Mouse (Mus musculus) gastrocnemius, postnatal 14 days (tissue): ENCODE measurements around the gene Serf2. TPM values are rescaled to one million over a fixed set of nuclear protein-coding genes. Genes with fewer than 3 reads are reported as not detected.

Source experiments
- DNase-seq: peaks from one replicate; pipeline ENCODE4 v3.0.0; 2021; ENCODE audit warnings: mixed read lengths
- intact Hi-C: fragments of 180-260 bp; cut with DNase I; formaldehyde crosslinking; loops from one replicate; pipeline ENCODE4 v1.15.1; 2025; ENCODE audit warnings: low total_unique reads
- long read RNA-seq, 2 experiments: library from polyadenylated mRNA; stranded (forward); transcript quantifications; one replicate each; pipeline ENCODE4 v2.0.0; 2021
- total RNA-seq, 2 experiments: library from RNA; stranded (reverse); gene quantifications; 2 replicates each; pipeline ENCODE4 v1.2.3; 2021

Gene Serf2
- 100 to 1,000 TPM; 363 to 364 TPM for total RNA-seq
- long read RNA-seq, experiment 1, transcript Serf2-204 (3 exons, 3,056 nt), result major isoform, 452 of 489 reads
- long read RNA-seq, experiment 1, transcript Serf2-201 (3 exons, 525 nt), result minor isoform, 16 of 489 reads
- long read RNA-seq, experiment 1, transcript Serf2-202 (3 exons, 876 nt), result minor isoform, 5 of 489 reads
- long read RNA-seq, experiment 1, partial matches to known transcripts, result 13 of 489 reads
- long read RNA-seq, experiment 1, other reads (novel, unspliced or antisense), result 1 of 489 reads
- long read RNA-seq, experiment 2, transcript Serf2-204 (3 exons, 3,056 nt), result major isoform, 477 of 510 reads
- long read RNA-seq, experiment 2, partial matches to known transcripts, result 9 of 510 reads
- long read RNA-seq, experiment 2, other reads (novel, unspliced or antisense), result 18 of 510 reads

DNA sequence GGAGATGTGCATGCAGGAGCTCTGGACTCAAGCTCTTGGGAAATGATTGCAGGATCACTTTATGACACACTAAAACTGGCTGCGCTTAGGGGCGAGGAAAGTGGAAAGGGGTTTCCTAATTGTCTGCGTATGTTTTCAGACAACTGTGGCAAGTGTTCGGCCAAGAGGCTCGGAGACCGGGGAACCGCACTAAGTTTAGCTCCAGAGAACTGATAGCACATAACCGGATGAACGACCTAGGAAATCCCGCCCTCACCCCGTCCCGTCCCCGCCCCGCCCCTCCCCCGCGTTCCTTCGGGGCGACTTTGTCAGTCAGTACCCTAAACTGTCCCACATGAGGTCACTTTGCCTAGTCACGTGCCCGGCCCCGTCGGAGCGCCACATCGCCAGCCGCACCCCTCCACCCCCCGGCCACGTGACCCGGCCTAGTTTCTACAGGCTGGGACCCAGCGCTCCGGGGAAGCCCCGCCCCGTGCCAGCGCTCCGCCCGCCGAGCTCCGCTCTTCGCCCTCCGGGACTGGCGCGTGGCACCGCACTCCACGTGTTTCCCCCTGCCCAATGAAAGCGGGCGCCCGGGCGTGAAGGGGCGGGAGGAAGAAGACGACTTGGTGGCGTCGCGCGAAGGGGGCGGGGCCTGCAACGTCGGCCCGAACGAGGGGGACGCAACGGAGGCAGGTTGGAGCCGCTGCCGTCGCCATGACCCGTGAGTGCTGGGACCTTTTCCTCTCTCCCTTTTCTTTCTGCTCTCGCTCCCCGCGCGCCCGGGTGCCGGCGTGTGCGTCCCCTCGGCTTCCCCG is at the start of gene Serf2:
Gene Serf2 (plus strand): TSS at position 457 of the 797 bp plus-strand sequence.
- peak; percentile 100 for DNase-seq
- intact Hi-C loops, result no loop called here

DNA sequence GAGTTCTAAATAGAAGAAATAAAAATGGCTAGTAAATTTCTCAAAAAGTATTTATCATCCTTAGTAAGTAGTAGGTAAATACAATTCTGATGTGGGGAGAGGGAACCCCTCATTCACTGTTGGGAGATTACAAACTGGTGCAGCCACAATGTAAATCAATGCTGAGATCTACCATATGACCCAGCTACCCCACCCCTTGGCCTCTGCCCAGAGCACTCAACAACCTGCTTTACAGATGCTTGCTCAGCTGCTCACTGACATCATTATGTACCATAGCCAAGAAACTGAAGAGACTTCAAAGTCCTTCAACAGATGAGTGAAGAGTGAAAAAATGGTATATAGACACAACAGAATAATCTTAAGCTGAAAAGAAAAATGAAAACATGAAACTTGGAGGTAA is 45.7 kb upstream of the Serf2 start:
- no peak for DNase-seq
- intact Hi-C loops, result no loop called here

GRCm38 (mm10) chr2:121408160-121408559 is 40.8 kb upstream of the Serf2 start:
- DNase-seq, result peak; percentile 7
- intact Hi-C loops, result no loop called here

DNA sequence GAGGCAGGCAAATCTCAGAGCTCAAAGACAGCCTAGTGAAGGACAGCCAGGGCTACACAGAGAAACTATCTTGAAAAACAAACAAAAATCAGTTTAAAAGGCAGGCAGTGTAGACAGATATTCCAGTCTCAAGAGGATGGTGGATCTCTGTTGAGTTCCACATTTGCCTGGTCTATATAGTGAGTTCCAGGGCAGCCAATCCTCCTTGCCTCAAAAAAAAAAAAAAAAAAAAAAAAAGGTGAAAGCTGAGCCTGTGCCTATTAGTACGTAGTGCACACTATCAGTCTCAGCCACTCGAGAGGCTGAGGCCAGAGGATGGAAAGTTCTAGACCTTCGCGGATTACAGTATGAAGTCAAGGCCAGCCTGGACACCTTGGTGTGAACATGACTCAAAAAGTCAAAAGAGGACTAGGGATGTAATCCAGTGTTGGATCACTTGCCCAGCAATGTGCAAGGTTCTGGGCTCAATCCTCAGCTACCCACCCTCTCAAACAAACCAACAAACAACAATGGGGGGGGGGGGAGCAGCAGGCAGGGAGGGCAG is 36.1 kb upstream of the Serf2 start:
- intact Hi-C loops, result no loop called here
- no peak for DNase-seq

DNA sequence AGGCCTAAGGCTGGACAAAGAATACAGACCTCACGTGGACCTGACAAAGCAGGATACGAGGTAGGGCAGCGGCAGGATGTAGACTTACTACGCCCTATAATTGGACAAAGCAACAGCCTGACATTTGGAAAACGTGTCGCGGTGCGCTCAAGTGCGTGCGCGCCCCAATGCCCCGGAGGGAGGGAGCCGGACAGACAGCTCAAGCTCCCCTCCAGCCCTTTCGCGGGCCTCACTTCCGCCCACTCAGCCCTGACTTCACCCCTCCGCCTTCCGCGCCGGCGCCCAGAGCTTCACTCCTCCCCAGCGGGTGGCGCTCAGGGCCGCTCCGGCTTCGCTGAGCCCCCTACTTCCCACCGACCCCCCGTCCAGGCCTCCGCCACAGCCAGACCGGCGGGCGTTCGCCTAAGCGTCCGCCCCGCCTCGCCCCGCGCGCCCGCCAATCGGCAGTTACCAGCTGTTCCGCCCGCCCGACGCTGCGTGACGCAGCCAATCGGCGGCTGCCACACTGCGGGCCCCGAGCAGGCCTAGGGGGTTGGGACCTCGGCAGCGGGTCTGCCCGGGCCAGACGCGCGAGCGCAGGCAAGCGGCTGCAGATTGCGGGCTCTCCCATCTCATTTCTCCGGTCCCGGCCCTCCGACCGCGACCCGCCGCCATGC is 35.5 kb upstream of the Serf2 start, which contains the start of the genes Pdia3 and Catsper2:
Gene Pdia3 (plus strand): TSS at position 389 of the 656 bp plus-strand sequence.
Gene Catsper2 (minus strand): TSS at position 406 of the 656 bp plus-strand sequence.
- intact Hi-C loops, result no loop called here
- peak; percentile 99 for DNase-seq

DNA sequence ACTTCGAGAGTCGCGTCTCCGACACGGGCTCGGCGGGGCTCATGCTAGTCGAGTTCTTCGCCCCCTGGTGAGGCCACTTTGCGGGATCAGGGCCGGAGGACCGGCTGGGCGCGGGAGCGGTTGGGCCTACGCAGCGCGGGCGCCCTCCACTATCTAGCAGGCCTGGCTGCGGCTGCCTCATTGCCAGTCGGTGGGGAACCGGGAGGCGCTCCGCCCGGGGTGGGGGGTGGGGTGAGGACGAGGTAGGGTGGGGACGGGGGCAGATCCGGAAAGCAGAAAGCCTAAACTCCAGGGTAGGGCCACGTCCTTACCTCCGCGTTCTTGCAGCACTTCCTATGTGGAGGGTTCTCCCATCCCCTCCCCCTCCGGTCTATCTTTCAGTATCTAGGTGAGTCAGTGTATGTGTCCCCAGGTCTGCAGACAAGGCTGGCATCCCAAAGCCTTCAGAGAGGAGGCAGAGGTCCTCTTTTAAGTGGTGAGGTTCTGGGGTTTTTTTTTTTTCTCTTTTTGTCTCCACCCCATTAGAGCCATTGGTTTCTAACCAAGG is 34.8 kb upstream of the Serf2 start:
- intact Hi-C loops, result no loop called here
- no peak for DNase-seq

GRCm38 (mm10) chr2:121415103-121415502 is 33.9 kb upstream of the Serf2 start:
- intact Hi-C loops, result no loop called here
- no peak for DNase-seq

DNA sequence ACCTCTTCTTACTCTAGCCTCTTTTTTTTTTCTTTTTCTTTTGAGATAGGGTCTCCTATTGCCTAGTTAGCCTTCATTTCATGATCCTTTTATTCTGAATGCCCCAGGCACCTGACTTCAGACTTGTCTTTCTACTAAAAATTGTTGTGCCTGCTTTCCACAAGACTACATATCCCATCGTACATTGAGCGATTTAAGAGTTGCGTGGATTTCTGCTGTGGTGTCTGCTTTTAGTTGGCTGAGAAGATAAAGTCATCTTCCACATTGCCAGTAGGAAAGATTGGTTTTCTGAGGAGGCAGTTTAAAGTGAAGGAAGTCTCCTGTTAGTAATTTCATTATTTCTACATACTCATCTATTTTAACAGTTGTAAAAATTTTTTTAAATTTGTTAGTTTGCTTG is 33.4 kb upstream of the Serf2 start:
- intact Hi-C loops, result no loop called here
- DNase-seq, result no peak

DNA sequence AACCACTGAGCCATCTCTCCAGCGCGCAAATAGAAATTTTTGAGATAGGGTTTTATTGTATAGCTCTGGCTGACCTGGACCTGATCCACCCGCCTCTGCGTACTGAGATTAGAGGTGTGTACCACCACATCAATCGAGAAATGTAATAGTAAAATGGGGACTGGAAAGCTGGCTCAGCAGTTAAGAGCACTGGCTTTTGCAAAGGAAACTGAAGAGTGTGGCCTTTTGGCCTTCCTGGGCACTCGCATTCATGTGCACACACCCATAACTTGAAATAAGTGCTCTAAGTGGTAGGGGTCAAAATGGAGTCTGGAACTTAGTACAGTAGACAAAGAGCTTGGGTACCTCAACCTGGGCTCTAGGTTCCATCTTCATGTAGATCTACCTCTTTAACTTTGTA is 32.6 kb upstream of the Serf2 start:
- intact Hi-C loops, result no loop called here

DNA sequence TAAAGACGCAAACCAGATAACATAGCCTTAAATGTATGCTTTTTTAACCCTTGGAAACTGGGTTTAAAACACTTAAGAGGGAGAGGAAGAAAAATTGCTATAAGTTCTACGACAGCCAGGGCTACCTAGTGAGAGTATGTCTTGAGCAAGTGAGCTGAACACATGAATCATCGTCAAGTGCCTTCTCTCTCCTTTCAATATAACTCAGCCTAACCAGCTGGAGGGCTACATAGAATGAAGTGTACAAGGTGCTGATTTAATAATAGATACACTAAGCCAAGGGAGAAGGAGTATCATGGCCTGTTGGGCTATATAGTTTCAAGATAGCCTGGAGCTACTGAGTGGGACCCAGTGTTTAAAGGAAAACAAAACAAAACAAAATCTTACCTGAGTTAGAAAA is 30.5 kb upstream of the Serf2 start:
- DNase-seq, result no peak
- intact Hi-C loops, result no loop called here

More for the DNA sequence above, 32.6 kb upstream of the Serf2 start:
- DNase-seq, result no peak

DNA sequence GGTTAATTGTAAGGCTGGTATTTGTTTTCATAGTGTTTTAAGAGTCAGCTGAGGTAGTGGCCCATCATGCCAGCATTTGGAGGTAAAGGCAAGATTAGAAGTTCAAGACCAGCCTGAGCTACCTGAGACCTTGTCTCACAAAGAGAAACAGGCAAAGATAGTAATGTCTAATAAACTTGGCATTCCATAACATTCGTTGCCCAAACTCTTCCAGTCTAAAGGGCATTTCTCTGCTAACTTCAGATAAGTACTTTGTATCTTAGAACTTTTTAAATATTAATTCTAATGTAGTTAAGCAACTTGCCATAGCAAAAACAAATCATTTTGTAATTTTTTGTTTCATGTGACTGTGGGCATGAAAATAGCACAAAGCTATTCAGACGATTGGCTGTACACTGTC is 25.8 kb upstream of the Serf2 start:
- DNase-seq, result no peak

DNA sequence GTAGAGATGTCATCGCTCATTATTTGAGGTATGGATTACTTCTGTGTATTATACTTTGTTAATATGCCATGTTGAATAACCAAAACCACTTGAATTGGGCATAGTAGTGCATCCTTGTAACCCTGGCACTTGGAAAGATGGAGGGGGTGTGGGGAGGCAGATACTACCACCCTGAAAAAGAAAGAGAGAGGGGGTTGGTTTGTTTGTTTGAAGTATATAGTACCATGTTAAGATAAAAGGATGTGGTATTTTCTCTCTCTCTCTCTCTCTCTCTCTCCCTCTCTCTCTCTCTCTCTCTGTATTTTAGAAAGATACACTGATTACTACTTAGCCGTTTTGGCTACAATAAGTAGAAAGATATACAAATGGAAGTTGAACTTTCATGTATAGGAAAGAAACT is 23.1 kb upstream of the Serf2 start:
- DNase-seq, result no peak
- intact Hi-C loops, result no loop called here

More for the DNA sequence above, 25.8 kb upstream of the Serf2 start:
- intact Hi-C loops, result no loop called here

- intact Hi-C loops, result no loop called here
- DNase-seq, result no peak
These were observed 14.1 kb upstream of the Serf2 start for GRCm38 (mm10) chr2:121434854-121435253.

- intact Hi-C loops, result no loop called here
- DNase-seq, result no peak
These were observed 9.2 kb upstream of the Serf2 start for GRCm38 (mm10) chr2:121439746-121440145.

GRCm38 (mm10) chr2:121440834-121441605 is 8.0 kb upstream of the Serf2 start:
- intact Hi-C loops, result no loop called here
- DNase-seq, result no peak

- no peak for DNase-seq
- intact Hi-C loops, result no loop called here
These were observed 7.2 kb upstream of the Serf2 start for GRCm38 (mm10) chr2:121441800-121442199.

GRCm38 (mm10) chr2:121442259-121443067 is 6.5 kb upstream of the Serf2 start:
- intact Hi-C loops, result no loop called here
- DNase-seq, result peak; percentile 36

GRCm38 (mm10) chr2:121443068-121443349 is 6.0 kb upstream of the Serf2 start:
- DNase-seq, result no peak
- intact Hi-C loops, result no loop called here
